Mouse (Mus musculus): ENCODE results near the gene Cacna1i. TPM values are rescaled to one million over a fixed set of nuclear protein-coding genes. Genes with fewer than 3 reads are reported as not detected.

The Cacna1i gene
- total RNA-seq, 2 experiments from 2014 or later: 58.9 to 60.7 TPM

GRCm38 (mm10) chr15:80327743-80328540, 40.9 kb downstream of the Cacna1i start:
- DNase-seq (ENCODE audit: low spot score in 2 of 2): peak; percentile 47 to 56

- DNase-seq (ENCODE audit: low spot score in 2 of 2): no peak
Measured at GRCm38 (mm10) chr15:80330276-80330675, 43.2 kb downstream of the Cacna1i start.

GRCm38 (mm10) chr15:80334766-80335165, 47.7 kb downstream of the Cacna1i start:
- peak; percentile 60 to 71 for DNase-seq (ENCODE audit: low spot score in 2 of 2)

- DNase-seq (ENCODE audit: low spot score in 2 of 2): no peak
Measured at GRCm38 (mm10) chr15:80335196-80335595, 48.2 kb downstream of the Cacna1i start.

GRCm38 (mm10) chr15:80340348-80340747, 53.3 kb downstream of the Cacna1i start:
- peak in 1 of 2 experiments; percentile 33 for DNase-seq (ENCODE audit: low spot score in 2 of 2)

GRCm38 (mm10) chr15:80342394-80342793, 55.4 kb downstream of the Cacna1i start:
- no peak for DNase-seq (ENCODE audit: low spot score in 2 of 2)

- no peak for DNase-seq (ENCODE audit: low spot score in 2 of 2)
Measured at GRCm38 (mm10) chr15:80343031-80343430, 56.0 kb downstream of the Cacna1i start.

- DNase-seq (ENCODE audit: low spot score in 2 of 2): no peak
Measured at GRCm38 (mm10) chr15:80343731-80344130, 56.7 kb downstream of the Cacna1i start.

GRCm38 (mm10) chr15:80346510-80346909, 59.5 kb downstream of the Cacna1i start:
- DNase-seq (ENCODE audit: low spot score in 2 of 2): no peak

GRCm38 (mm10) chr15:80350431-80350830, 63.4 kb downstream of the Cacna1i start:
- no peak for DNase-seq (ENCODE audit: low spot score in 2 of 2)

- DNase-seq (ENCODE audit: low spot score in 2 of 2): no peak
Measured at GRCm38 (mm10) chr15:80358798-80359197, 71.8 kb downstream of the Cacna1i start.

- DNase-seq (ENCODE audit: low spot score in 2 of 2): no peak
Measured at GRCm38 (mm10) chr15:80361780-80362508, 74.9 kb downstream of the Cacna1i start.

GRCm38 (mm10) chr15:80362509-80363172, 75.6 kb downstream of the Cacna1i start:
- DNase-seq (ENCODE audit: low spot score in 2 of 2): no peak

- DNase-seq (ENCODE audit: low spot score in 2 of 2): peak; percentile 43 to 44
Measured at GRCm38 (mm10) chr15:80363821-80364715, 77.0 kb downstream of the Cacna1i start.

- DNase-seq (ENCODE audit: low spot score in 2 of 2): peak in 1 of 2 experiments; percentile 39
Measured at GRCm38 (mm10) chr15:80366899-80367298, 79.9 kb downstream of the Cacna1i start.

- no peak for DNase-seq (ENCODE audit: low spot score in 2 of 2)
Measured at GRCm38 (mm10) chr15:80373219-80373964, 86.4 kb downstream of the Cacna1i start.

- DNase-seq (ENCODE audit: low spot score in 2 of 2): no peak
Measured at GRCm38 (mm10) chr15:80374854-80375253, 87.8 kb downstream of the Cacna1i start.

- DNase-seq (ENCODE audit: low spot score in 2 of 2): no peak
Measured at GRCm38 (mm10) chr15:80387185-80387584, 100.1 kb downstream of the Cacna1i start.

- DNase-seq (ENCODE audit: low spot score in 2 of 2): no peak
Measured at GRCm38 (mm10) chr15:80391791-80392190, 104.8 kb downstream of the Cacna1i start.

GRCm38 (mm10) chr15:80395035-80395434, 108.0 kb downstream of the Cacna1i start:
- DNase-seq (ENCODE audit: low spot score in 2 of 2): no peak
